Mouse (Mus musculus) forebrain, embryonic 13.5 days (tissue): ENCODE data around the gene Tmem242. TPM values are rescaled to one million over a fixed set of nuclear protein-coding genes. Genes with fewer than 3 reads are reported as not detected.

Experiments used
- ATAC-seq: fragments of 200-750 bp; cut with Nextera tagmentation; 2 replicates; pipeline ENCODE4 v1.8.0; 2017
- H3K27ac ChIP-seq: fragments of 300-500 bp; sonication (generic); 2 replicates; pipeline ENCODE4 v1.5.1; 2015; ENCODE audit warnings: inconsistent platforms, mild to moderate bottlenecking, moderate library complexity
- H3K27me3 ChIP-seq: fragments of 300-500 bp; sonication (generic); 2 replicates; pipeline ENCODE4 v1.6.1; 2015; ENCODE audit warnings: mild to moderate bottlenecking, inconsistent platforms
- H3K36me3 ChIP-seq: fragments of 300-500 bp; sonication (generic); 2 replicates; pipeline ENCODE4 v1.6.1; 2015; ENCODE audit warnings: mild to moderate bottlenecking, inconsistent platforms; ENCODE audit not compliant: poor library complexity, severe bottlenecking
- H3K4me1 ChIP-seq: fragments of 300-500 bp; sonication (generic); 2 replicates; pipeline ENCODE4 v1.6.1; 2015; ENCODE audit warnings: inconsistent platforms
- H3K4me2 ChIP-seq: fragments of 300-500 bp; sonication (generic); 2 replicates; pipeline ENCODE4 v1.6.1; 2015; ENCODE audit warnings: inconsistent platforms, mild to moderate bottlenecking, moderate library complexity
- H3K4me3 ChIP-seq: fragments of 300-500 bp; sonication (generic); 2 replicates; pipeline ENCODE4 v1.5.1; 2015; ENCODE audit warnings: mild to moderate bottlenecking, inconsistent platforms
- H3K9ac ChIP-seq: fragments of 300-500 bp; sonication (generic); 2 replicates; pipeline ENCODE4 v1.6.1; 2015; ENCODE audit warnings: mild to moderate bottlenecking, inconsistent platforms
- H3K9me3 ChIP-seq: fragments of 300-500 bp; sonication (generic); replicated peaks from 2 replicates; pipeline ENCODE4 v1.6.1; 2016; ENCODE audit warnings: inconsistent platforms
- WGBS: fragments of 180-500 bp; shearing (Covaris S2); methylation state at CpG from one replicate; pipeline ENCODE4 v1.1.7; 2015; 5-methylcytosine and 5-hydroxymethylcytosine counted together
- microRNA-seq: library from miRNA; unstranded; fragments of <30 nt; microRNA quantifications from one replicate; pipeline ENCODE4, GENCODE M21; 2016
- polyA plus RNA-seq: library from polyadenylated mRNA; unstranded; fragments of >200 nt; fragmentation: Nextera tagmentation; extraction: Ambion mirVana; gene quantifications from 2 replicates; pipeline ENCODE4 v1.2.1, GENCODE M21; 2015

Gene Tmem242
- polyA plus RNA-seq, 1 experiment from 2014 or later = 114 TPM

GRCm38 (mm10) chr17:5371032-5371431, 69.0 kb downstream of the Tmem242 start:
- Histone ChIP-seq H3K36me3 (no peaks in the 10 kb centered on the region), H3K4me1 (no peaks in the 10 kb centered on the region; the same call in 1 of the 2 replicates), H3K9ac (no peak overlapping the region), H3K4me2 (no peak overlapping the region), H3K27me3 (no peaks in the 10 kb centered on the region), H3K4me3 (no peak overlapping the region), H3K9me3 (no peaks in the 10 kb centered on the region), H3K27ac (no peak overlapping the region)
- 73% methylated on average over 4 of the region's 4 CpGs for WGBS
- no peak for ATAC-seq

GRCm38 (mm10) chr17:5365992-5366398, 74.1 kb downstream of the Tmem242 start:
- ATAC-seq = no peak
- WGBS = 75% methylated on average over 8 of the region's 8 CpGs
- H3K4me3 ChIP-seq = no peak overlapping the region

More at GRCm38 (mm10) chr17:5365992-5366398, 74.1 kb downstream of the Tmem242 start:
- no peaks in the 10 kb centered on the region for H3K27me3 ChIP-seq
- no peak overlapping the region for H3K9ac ChIP-seq
- no peaks in the 10 kb centered on the region for H3K36me3 ChIP-seq
- no peaks in the 10 kb centered on the region for H3K4me1 ChIP-seq
- H3K27ac ChIP-seq = no peak overlapping the region
- H3K4me2 ChIP-seq = no peak overlapping the region
- no peaks in the 10 kb centered on the region for H3K9me3 ChIP-seq

Small RNA genes within 50 kb of the gene (microRNA-seq; reads per million reads assigned to microRNA genes)
- not detected for gene Gm22475

Other genes starting within 250 kb of the Tmem242 start
- gene Ldhal6b, start 21.5 kb downstream of the Tmem242 start, polyA plus RNA-seq = 0.11 TPM in 1 of 2 replicates, not detected in the other
- 2.4 and 2.7 TPM in 2 replicates for gene Zdhhc14, start 52.3 kb upstream of the Tmem242 start, polyA plus RNA-seq